Mouse (Mus musculus) megakaryocyte, adult 5-6 weeks (primary cell): ENCODE results near the gene Tnks1bp1. TPM values are rescaled to one million over a fixed set of nuclear protein-coding genes. Genes with fewer than 3 reads are reported as not detected.

ENCODE experiments used
- ATAC-seq: 2 replicates; pipeline ENCODE4 v1.8.0; 2016; ENCODE audit warnings: mild to moderate bottlenecking, inconsistent platforms; ENCODE audit not compliant: poor library complexity, severe bottlenecking
- total RNA-seq, 2 experiments: library from RNA; stranded (forward) in 1 of 2; stranded (reverse) in 1 of 2; fragments of 153-499, 151-499 nt in 1 of 2; fragments of 221-1000, 200-1000 nt in 1 of 2; gene quantifications; 2 replicates each; pipeline versions ENCODE4 v1.2.3 to v1.2.4; 2015 to 2017

Tnks1bp1 gene
- total RNA-seq, 2 experiments from 2014 or later, result 1.9 to 4.8 TPM

- ATAC-seq, result no peak
Observed at GRCm38 (mm10) chr2:85073751-85074150, 25.9 kb downstream of the Tnks1bp1 start.

GRCm38 (mm10) chr2:85088716-85089646, 41.2 kb downstream of the Tnks1bp1 start:
- no peak for ATAC-seq

GRCm38 (mm10) chr2:85091325-85091724, 43.5 kb downstream of the Tnks1bp1 start:
- ATAC-seq, result no peak

GRCm38 (mm10) chr2:85093376-85093775, 45.6 kb downstream of the Tnks1bp1 start:
- ATAC-seq, result no peak

GRCm38 (mm10) chr2:85095906-85096305, 48.1 kb downstream of the Tnks1bp1 start:
- ATAC-seq, result no peak

GRCm38 (mm10) chr2:85098014-85098413, 50.2 kb downstream of the Tnks1bp1 start:
- no peak for ATAC-seq

- ATAC-seq, result no peak
Observed at GRCm38 (mm10) chr2:85098824-85099511, 51.1 kb downstream of the Tnks1bp1 start.

GRCm38 (mm10) chr2:85103201-85103600, 55.4 kb downstream of the Tnks1bp1 start:
- ATAC-seq, result no peak

GRCm38 (mm10) chr2:85105426-85106013, 57.7 kb downstream of the Tnks1bp1 start:
- no peak for ATAC-seq

- ATAC-seq, result no peak
Observed at GRCm38 (mm10) chr2:85106068-85106790, 58.4 kb downstream of the Tnks1bp1 start.

- no peak for ATAC-seq
Observed at GRCm38 (mm10) chr2:85106941-85107340, 59.1 kb downstream of the Tnks1bp1 start.

GRCm38 (mm10) chr2:85110288-85110875, 62.6 kb downstream of the Tnks1bp1 start:
- no peak for ATAC-seq

Other genes with a start within 250 kb of the Tnks1bp1 start
- 23.7 and 27.7 TPM in 2 replicates for gene Ube2l6, start 249.2 kb upstream of the Tnks1bp1 start, total RNA-seq (2015)
- 25.2 and 31.5 TPM in 2 replicates for gene Ube2l6, start 249.2 kb upstream of the Tnks1bp1 start, total RNA-seq (2017)
- gene Smtnl1, start 225.4 kb upstream of the Tnks1bp1 start, total RNA-seq (2015), result not detected in 2 replicates
- gene Smtnl1, start 225.4 kb upstream of the Tnks1bp1 start, total RNA-seq (2017), result not detected in 2 replicates
- gene Timm10, start 221.0 kb upstream of the Tnks1bp1 start, total RNA-seq (2015), result 17.7 and 18.6 TPM in 2 replicates
- 14.2 and 19.8 TPM in 2 replicates for gene Timm10, start 221.0 kb upstream of the Tnks1bp1 start, total RNA-seq (2017)
- 3.7 and 5.2 TPM in 2 replicates for gene Slc43a1, start 209.2 kb upstream of the Tnks1bp1 start, total RNA-seq (2015)
- 1.6 and 3.1 TPM in 2 replicates for gene Slc43a1, start 209.2 kb upstream of the Tnks1bp1 start, total RNA-seq (2017)
- not detected in 2 replicates for gene Rtn4rl2, start 161.3 kb upstream of the Tnks1bp1 start, total RNA-seq (2015)
- gene Rtn4rl2, start 161.3 kb upstream of the Tnks1bp1 start, total RNA-seq (2017), result not detected in 2 replicates
- gene Slc43a3, start 111.4 kb upstream of the Tnks1bp1 start, total RNA-seq (2015), result 51.4 and 53.0 TPM in 2 replicates
- gene Slc43a3, start 111.4 kb upstream of the Tnks1bp1 start, total RNA-seq (2017), result 41.9 and 45.2 TPM in 2 replicates
- gene Prg2, start 67.6 kb upstream of the Tnks1bp1 start, total RNA-seq (2015), result 48.6 and 96.7 TPM in 2 replicates
- 238 and 301 TPM in 2 replicates for gene Prg2, start 67.6 kb upstream of the Tnks1bp1 start, total RNA-seq (2017)
- 6.2 and 11.0 TPM in 2 replicates for gene Prg3, start 59.8 kb upstream of the Tnks1bp1 start, total RNA-seq (2015)
- gene Prg3, start 59.8 kb upstream of the Tnks1bp1 start, total RNA-seq (2017), result 14.2 and 18.4 TPM in 2 replicates
- 66.9 and 83.2 TPM in 2 replicates for gene Ssrp1, start 10.8 kb upstream of the Tnks1bp1 start, total RNA-seq (2015)
- gene Ssrp1, start 10.8 kb upstream of the Tnks1bp1 start, total RNA-seq (2017), result 222 and 227 TPM in 2 replicates
- gene P2rx3, start 10.6 kb upstream of the Tnks1bp1 start, total RNA-seq (2015), result 0.11 and 0.16 TPM in 2 replicates
- not detected in 2 replicates for gene P2rx3, start 10.6 kb upstream of the Tnks1bp1 start, total RNA-seq (2017)
- 1.1 and 2.2 TPM in 2 replicates for gene Aplnr, start 88.2 kb downstream of the Tnks1bp1 start, total RNA-seq (2015)
- gene Aplnr, start 88.2 kb downstream of the Tnks1bp1 start, total RNA-seq (2017), result 1.5 and 2.1 TPM in 2 replicates
- gene Lrrc55, start 149.2 kb downstream of the Tnks1bp1 start, total RNA-seq (2015), result not detected in 2 replicates
- gene Lrrc55, start 149.2 kb downstream of the Tnks1bp1 start, total RNA-seq (2017), result not detected in 2 replicates